Mouse (Mus musculus) liver, postnatal 0 days (tissue): ENCODE results near the gene Ambra1.

Experiments used
- CTCF ChIP-seq: sonication (generic); IDR thresholded peaks from 2 replicates; pipeline ENCODE4 v1.5.1; 2016; ENCODE audit warnings: antibody characterized with exemption, low read depth
- EP300 ChIP-seq: IDR thresholded peaks from 2 replicates; pipeline ENCODE4 v1.6.1; 2016; ENCODE audit warnings: antibody characterized with exemption, low read depth, mild to moderate bottlenecking

GRCm38 (mm10) chr2:91749811-91750261 lies 19.9 kb downstream of the Ambra1 start:
- TF ChIP-seq EP300 = no peak
- no peak for TF ChIP-seq CTCF
